Mouse (Mus musculus) spleen, adult 2 months (tissue): ENCODE measurements around the gene B3gat3. TPM values are rescaled to one million over a fixed set of nuclear protein-coding genes. Genes with fewer than 3 reads are reported as not detected.
A peak's percentile ranks its signal among the peaks of the same experiment; 100 is the strongest.

Experiments used
- DNase-seq, 2 experiments: peaks; one replicate each; pipeline versions ENCODE4 v3.0.0 to v3.0.0-alpha.2; 2012 to 2021; ENCODE audit warnings: low spot score in 2 of 2, low read depth in 1 of 2
- H3K27ac ChIP-seq: fragments of 200-500 bp; 2 replicates; pipeline ENCODE4 v1.5.1; 2012; ENCODE audit warnings: low read length, inconsistent platforms; ENCODE audit not compliant: insufficient read depth
- H3K27me3 ChIP-seq: fragments of 200-500 bp; 2 replicates; pipeline ENCODE4 v1.6.1; 2012; ENCODE audit warnings: mild to moderate bottlenecking, moderate library complexity, low read length, inconsistent platforms; ENCODE audit not compliant: control insufficient read depth, insufficient read depth
- H3K36me3 ChIP-seq: fragments of 200-500 bp; 2 replicates; pipeline ENCODE4 v1.6.1; 2012; ENCODE audit warnings: mild to moderate bottlenecking, low read length, inconsistent platforms; ENCODE audit not compliant: control insufficient read depth, insufficient read depth
- H3K4me1 ChIP-seq: fragments of 200-500 bp; 2 replicates; pipeline ENCODE4 v1.6.1; 2011; ENCODE audit warnings: inconsistent platforms; ENCODE audit not compliant: control insufficient read depth, insufficient read depth, insufficient read length
- H3K4me3 ChIP-seq: fragments of 200-500 bp; 2 replicates; pipeline ENCODE4 v1.5.1; 2011; ENCODE audit warnings: mild to moderate bottlenecking, inconsistent platforms; ENCODE audit not compliant: insufficient read depth, insufficient read length; ENCODE audit errors: extremely low read depth
- CTCF ChIP-seq: fragments of 200-500 bp; IDR thresholded peaks from 2 replicates; pipeline ENCODE4 v1.5.1; 2011; ENCODE audit warnings: mild to moderate bottlenecking, inconsistent platforms; ENCODE audit not compliant: insufficient read depth, insufficient read length, insufficient replicate concordance; ENCODE audit errors: extremely low read depth
- POLR2A ChIP-seq: fragments of 200-500 bp; IDR thresholded peaks from 2 replicates; pipeline ENCODE4 v1.6.1; 2011; ENCODE audit warnings: low read depth, low read length, inconsistent platforms
- WGBS: fragments of 180-500 bp; shearing (Covaris S2); methylation state at CpG from one replicate; pipeline ENCODE4 v1.1.7; 2018; 5-methylcytosine and 5-hydroxymethylcytosine counted together
- polyA plus RNA-seq: library from polyadenylated mRNA; depleted of rRNA; stranded (reverse); fragments of >200 nt; gene quantifications from 2 replicates; pipeline ENCODE4 v1.2.3, GENCODE M21; 2012

Gene B3gat3
- polyA plus RNA-seq, 1 experiment: 86.0 TPM

DNA sequence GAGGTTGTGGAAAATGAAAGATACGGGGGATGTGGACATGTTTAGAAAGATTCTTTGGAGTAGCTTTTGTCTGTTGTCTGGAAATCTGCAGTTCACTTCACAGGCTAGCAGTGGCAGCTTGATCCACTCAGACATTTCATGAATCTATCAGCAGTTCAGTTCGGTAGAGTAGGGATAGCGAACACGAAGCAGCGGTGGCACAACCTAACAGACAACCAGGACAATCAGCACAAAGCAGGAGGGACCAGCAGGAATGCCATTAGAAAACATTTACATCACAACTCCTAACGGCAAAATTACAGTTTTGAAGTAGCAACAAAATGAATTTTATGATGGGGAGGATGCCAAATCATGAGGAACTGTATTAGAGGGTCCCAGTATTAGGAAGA is 496 bp upstream of the B3gat3 start:
- TF ChIP-seq CTCF: no peak
- TF ChIP-seq POLR2A: no peak

DNA sequence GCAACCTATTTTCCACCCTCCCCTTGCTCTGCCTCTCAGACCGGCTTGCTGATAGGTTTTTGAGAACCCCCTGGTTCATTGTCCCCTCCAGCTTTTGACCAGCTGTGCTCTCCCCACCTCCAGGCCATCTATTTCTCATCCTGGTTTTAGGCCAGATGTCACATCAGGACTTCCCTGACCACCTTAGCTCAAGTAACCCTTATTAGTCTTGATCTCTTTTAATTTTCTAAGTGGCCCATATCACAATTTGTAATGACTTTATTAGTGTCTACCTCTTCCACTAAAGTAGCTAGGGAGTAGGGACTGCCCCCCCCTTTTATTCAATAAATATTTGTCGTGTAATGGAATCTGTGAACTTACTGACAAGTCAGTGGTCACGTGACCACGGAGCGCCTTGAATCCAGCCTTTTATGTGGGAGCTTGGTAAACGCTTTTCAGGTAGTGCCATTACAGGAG is 690 bp downstream of the B3gat3 start:
- H3K36me3 ChIP-seq: peaks cover 13% of the 10 kb centered on the region
- H3K27ac ChIP-seq: peak overlapping the region; percentile 76
- H3K4me3 ChIP-seq: peak overlapping the region; percentile 87
- no peak for TF ChIP-seq CTCF
- no peak for TF ChIP-seq POLR2A
- H3K27me3 ChIP-seq: no peaks in the 10 kb centered on the region
- WGBS: under 1% methylated on average over 6 of the region's 6 CpGs
- DNase-seq: no peak
- peaks cover 7% of the 10 kb centered on the region for H3K4me1 ChIP-seq

More for the DNA sequence above, 496 bp upstream of the B3gat3 start:
- no peak for DNase-seq
- Histone ChIP-seq H3K4me3 (no peak overlapping the region), H3K36me3 (peaks cover 22% of the 10 kb centered on the region), H3K27me3 (no peaks in the 10 kb centered on the region), H3K4me1 (peaks cover 7% of the 10 kb centered on the region), H3K27ac (peak overlapping the region; percentile 76)
- 61% methylated on average over 6 of the region's 6 CpGs for WGBS

DNA sequence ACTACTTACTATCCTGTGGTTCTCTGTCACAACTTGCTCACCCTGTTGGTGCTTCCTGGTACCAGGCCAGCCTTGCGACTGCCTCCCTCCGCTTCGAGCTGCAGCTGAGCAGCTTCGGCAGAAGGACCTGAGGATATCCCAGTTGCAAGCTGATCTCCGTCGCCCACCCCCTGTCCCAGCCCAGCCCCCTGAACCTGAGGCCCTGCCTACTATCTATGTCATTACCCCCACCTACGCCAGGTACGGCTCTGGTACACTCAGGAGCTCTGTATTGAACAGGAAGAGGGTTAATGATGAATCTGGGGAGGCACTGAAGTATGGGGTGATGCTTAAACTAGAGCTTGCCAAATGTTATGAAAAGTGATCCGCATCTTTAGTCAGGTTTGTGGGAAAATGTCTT is 1.6 kb downstream of the B3gat3 start:
- TF ChIP-seq CTCF: no peak
- TF ChIP-seq POLR2A: no peak
- H3K4me3 ChIP-seq: no peak overlapping the region
- H3K27ac ChIP-seq: no peak overlapping the region
- WGBS: 72% methylated on average over 9 of the region's 9 CpGs
- H3K36me3 ChIP-seq: peaks cover 10% of the 10 kb centered on the region
- H3K4me1 ChIP-seq: peaks cover 10% of the 10 kb centered on the region
- no peak for DNase-seq
- H3K27me3 ChIP-seq: no peaks in the 10 kb centered on the region

DNA sequence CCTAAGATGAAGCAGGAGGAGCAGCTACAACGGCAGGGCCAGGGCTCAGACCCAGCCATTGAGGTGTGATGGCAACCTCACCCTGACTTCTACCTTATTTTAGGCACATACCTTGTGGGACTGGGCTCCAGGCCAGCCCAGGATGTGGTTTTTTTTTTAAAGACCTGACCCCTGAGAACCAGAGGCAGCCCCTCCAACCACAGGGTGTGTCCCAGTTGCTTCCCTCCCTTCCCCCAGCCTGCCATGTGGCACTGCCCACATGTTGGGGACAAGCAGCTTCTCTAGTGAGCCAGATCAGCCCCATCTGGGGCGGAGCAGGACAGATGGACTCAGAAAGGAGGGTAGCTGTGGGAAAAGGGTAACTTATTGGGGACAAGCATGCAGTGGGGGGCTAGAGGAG is 6.6 kb downstream of the B3gat3 start:
- no peak for TF ChIP-seq POLR2A
- TF ChIP-seq CTCF: no peak
- Histone ChIP-seq H3K27me3 (no peaks in the 10 kb centered on the region), H3K36me3 (peaks cover 18% of the 10 kb centered on the region), H3K4me3 (no peak overlapping the region), H3K4me1 (peaks cover 19% of the 10 kb centered on the region), H3K27ac (peak overlapping the region; percentile 72)
- 35% methylated on average over 2 of the region's 2 CpGs for WGBS
- peak in 1 of 2 experiments; percentile 50 for DNase-seq

DNA sequence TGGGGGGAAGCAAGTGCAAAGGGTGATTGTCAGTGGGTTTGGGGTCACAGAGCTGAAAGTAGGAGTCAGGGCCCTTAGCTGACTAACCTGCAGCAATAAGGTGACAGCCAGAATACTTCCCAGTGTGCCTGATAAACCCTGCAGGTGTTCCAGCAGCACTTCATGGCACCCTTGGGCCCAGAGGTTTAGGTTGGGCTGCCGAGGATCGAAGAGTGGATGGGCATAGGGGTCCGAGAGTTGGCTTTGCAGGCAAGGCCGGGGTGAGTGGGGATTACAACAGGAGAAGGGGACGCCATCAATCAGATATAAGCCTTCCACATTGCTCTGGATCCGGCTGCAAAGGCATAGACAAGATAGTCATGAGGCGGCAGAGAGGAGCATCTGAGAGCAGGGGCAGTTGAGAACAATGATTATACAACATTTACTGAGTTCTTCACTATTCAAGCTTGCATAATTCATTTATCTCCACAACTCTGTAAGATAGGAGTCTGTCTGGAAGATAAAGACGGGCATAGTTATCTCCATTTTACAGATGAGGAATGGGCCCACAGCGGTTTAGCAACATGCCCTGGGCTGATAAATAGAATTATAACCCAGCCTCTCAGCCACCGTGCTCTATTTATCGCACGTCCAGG is 7.8 kb downstream of the B3gat3 start:
- TF ChIP-seq POLR2A: no peak
- TF ChIP-seq CTCF: no peak
- peaks cover 17% of the 10 kb centered on the region for H3K4me1 ChIP-seq
- peak overlapping the region; percentile 89 for H3K27ac ChIP-seq
- H3K4me3 ChIP-seq: no peak overlapping the region
- peaks cover 15% of the 10 kb centered on the region for H3K36me3 ChIP-seq
- no peak for DNase-seq
- 91% methylated on average over 12 of the region's 12 CpGs for WGBS
- no peaks in the 10 kb centered on the region for H3K27me3 ChIP-seq

DNA sequence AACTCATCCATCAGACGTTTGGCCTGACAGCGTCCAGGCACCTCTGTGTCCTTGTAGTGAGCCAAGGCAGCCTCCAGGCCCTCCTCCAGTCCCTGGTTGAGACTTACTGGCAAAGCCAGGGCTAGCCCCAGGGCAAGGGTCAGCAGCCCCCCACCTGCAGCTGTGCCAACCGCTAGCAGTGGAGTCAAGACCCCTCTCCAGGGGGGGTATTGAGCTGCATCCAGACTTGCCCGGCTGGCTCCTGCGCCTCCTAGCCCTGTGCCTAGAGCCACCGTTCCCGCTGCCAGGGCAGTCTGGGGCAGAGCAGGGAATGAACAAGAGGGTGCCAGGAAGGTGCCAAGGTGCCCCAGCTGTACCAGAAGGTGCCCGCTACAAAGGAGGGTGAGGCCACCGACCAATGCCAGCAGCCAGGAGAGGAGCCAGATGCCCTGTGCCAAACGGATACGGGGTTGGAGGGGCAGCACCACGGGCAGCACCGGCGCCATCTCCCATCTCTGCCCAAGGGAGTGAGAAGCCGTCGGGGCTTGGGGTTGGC is 8.6 kb downstream of the B3gat3 start:
- Histone ChIP-seq H3K27me3 (no peaks in the 10 kb centered on the region), H3K36me3 (peaks cover 14% of the 10 kb centered on the region), H3K4me1 (peaks cover 17% of the 10 kb centered on the region), H3K4me3 (peak overlapping the region; percentile 79), H3K27ac (peak overlapping the region; percentile 89)
- DNase-seq: no peak
- TF ChIP-seq CTCF (no peak), POLR2A (no peak)
- 55% methylated on average over 16 of the region's 16 CpGs for WGBS
